Mouse (Mus musculus): Measurements from ENCODE around the gene Ntpcr. TPM values are rescaled to one million over a fixed set of nuclear protein-coding genes. Genes with fewer than 3 reads are reported as not detected.
A peak's percentile ranks its signal among the peaks of the same experiment; 100 is the strongest.

The Ntpcr gene
- polyA plus RNA-seq, 1 experiment from 2014 or later, result 31.3 TPM

DNA sequence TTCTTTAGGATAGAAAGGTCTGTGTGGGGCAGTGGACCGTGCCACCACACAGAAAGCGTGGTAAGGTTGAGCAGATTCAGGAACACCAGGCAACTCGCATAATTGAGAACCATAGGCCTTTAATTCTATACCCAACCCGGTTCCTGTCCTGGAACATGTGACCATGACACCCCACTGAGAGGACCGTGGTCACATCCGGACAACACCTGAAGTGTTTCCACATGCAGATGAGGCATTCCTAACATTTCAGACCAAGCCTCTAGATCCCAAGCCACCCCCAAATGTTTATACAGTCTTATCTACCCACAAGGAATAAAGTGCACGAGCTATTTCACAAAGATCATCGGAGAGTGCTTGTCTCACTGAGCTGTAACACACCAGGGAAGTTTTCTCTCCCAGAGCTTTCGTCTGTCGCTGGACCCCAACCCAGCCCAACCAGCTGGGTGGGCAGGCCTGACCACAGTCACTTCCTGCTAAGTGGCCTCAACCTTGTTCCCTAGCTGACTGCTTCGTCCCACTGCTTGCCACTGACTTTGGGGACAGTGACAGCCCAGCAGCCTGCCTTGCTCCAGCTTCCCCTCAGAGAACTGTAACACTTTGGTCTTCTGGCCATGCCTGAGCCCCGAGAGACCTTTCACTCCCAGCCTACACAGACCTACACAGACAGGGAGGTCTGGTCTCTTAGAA is 47.9 kb downstream of the Ntpcr start:
- Histone ChIP-seq H3K27ac (ENCODE audit: low read length) (peak overlapping the region; percentile 49; the same call in 1 of the 2 replicates), H3K27me3 (ENCODE audit: control insufficient read depth, insufficient read depth, low read length) (no peaks in the 10 kb centered on the region), H3K36me3 (ENCODE audit: control insufficient read depth, insufficient read depth, low read length) (no peaks in the 10 kb centered on the region), H3K4me1 (ENCODE audit: control insufficient read depth, insufficient read depth, low read length) (0 out of 2 replicates have a peak, but pooled peaks cover 5% of the 10 kb centered on the region), H3K4me3 (replicated peaks; ENCODE audit: low read length) (no peak overlapping the region), H3K9me3 (replicated peaks; ENCODE audit: control insufficient read depth, low read length) (no peaks in the 10 kb centered on the region), H3K4me2 (ENCODE audit: low read depth, low read length) (no peak overlapping the region), H3K9ac (ENCODE audit: low read length) (no peak overlapping the region)
- no peak for ATAC-seq (ENCODE audit: insufficient read depth, low FRiP score)
- WGBS, result 48% methylated on average over 12 of the region's 12 CpGs

GRCm38 (mm10) chr8:125778919-125779318 is 49.2 kb downstream of the Ntpcr start:
- Histone ChIP-seq H3K36me3 (ENCODE audit: control insufficient read depth, insufficient read depth, low read length) (no peaks in the 10 kb centered on the region), H3K4me2 (ENCODE audit: low read depth, low read length) (no peak overlapping the region), H3K27me3 (ENCODE audit: control insufficient read depth, insufficient read depth, low read length) (no peaks in the 10 kb centered on the region), H3K27ac (ENCODE audit: low read length) (no peak overlapping the region), H3K4me1 (ENCODE audit: control insufficient read depth, insufficient read depth, low read length) (0 out of 2 replicates have a peak, but pooled peaks cover 5% of the 10 kb centered on the region), H3K4me3 (replicated peaks; ENCODE audit: low read length) (no peak overlapping the region), H3K9ac (ENCODE audit: low read length) (no peak overlapping the region), H3K9me3 (replicated peaks; ENCODE audit: control insufficient read depth, low read length) (no peaks in the 10 kb centered on the region)
- 92% methylated on average over 5 of the region's 5 CpGs for WGBS
- ATAC-seq (ENCODE audit: insufficient read depth, low FRiP score), result no peak

DNA sequence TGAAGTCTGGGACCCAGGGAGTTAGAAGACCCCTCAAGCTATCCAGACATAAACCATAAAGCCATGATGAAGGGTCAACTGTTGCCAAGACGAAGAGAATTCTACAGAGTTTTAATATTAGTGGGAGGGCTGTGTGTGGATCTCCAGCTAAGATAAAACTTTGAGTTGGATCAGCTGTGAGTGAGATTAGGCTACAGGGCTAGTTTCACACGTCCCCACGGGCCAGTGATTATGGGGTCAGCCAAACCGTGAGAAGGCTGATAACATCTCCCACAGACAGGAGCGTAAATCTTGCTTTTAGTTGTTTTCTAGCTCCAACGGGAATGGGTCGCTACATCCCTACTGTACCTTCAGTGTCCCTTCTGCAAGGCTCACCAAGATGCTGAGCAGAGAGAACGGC is 49.9 kb downstream of the Ntpcr start:
- no peak overlapping the region for H3K4me3 ChIP-seq (replicated peaks; ENCODE audit: low read length)
- WGBS, result 43% methylated on average over 8 of the region's 8 CpGs
- no peak overlapping the region for H3K27ac ChIP-seq (ENCODE audit: low read length)
- H3K4me1 ChIP-seq (ENCODE audit: control insufficient read depth, insufficient read depth, low read length), result 0 out of 2 replicates have a peak, but pooled peaks cover 5% of the 10 kb centered on the region
- no peaks in the 10 kb centered on the region for H3K9me3 ChIP-seq (replicated peaks; ENCODE audit: control insufficient read depth, low read length)
- H3K9ac ChIP-seq (ENCODE audit: low read length), result no peak overlapping the region
- H3K4me2 ChIP-seq (ENCODE audit: low read depth, low read length), result no peak overlapping the region
- no peak for ATAC-seq (ENCODE audit: insufficient read depth, low FRiP score)
- H3K36me3 ChIP-seq (ENCODE audit: control insufficient read depth, insufficient read depth, low read length), result no peaks in the 10 kb centered on the region
- H3K27me3 ChIP-seq (ENCODE audit: control insufficient read depth, insufficient read depth, low read length), result no peaks in the 10 kb centered on the region

DNA sequence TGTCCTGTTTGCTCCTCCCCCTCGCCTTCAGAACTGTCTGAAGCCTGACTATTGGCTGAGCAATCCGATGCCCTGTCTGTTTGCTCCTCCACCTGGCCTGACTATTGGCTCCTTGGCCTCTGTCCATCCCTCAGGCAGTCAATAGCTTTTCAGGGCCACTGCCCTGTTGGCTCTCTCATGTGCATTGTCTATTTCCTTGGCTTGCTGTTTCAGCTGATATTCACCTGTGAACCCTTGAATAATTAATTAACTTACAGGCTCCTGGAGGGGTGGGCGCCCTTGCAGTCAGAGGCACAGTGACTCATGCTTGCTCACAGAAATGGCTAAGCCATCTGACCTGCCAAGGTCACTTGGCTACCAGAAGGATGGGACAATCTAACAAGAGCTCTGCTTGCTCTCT is 52.4 kb downstream of the Ntpcr start:
- Histone ChIP-seq H3K4me1 (ENCODE audit: control insufficient read depth, insufficient read depth, low read length) (0 out of 2 replicates have a peak, but pooled peaks cover 5% of the 10 kb centered on the region), H3K4me3 (replicated peaks; ENCODE audit: low read length) (no peak overlapping the region), H3K27ac (ENCODE audit: low read length) (no peak overlapping the region), H3K9me3 (replicated peaks; ENCODE audit: control insufficient read depth, low read length) (no peaks in the 10 kb centered on the region), H3K36me3 (ENCODE audit: control insufficient read depth, insufficient read depth, low read length) (no peaks in the 10 kb centered on the region), H3K4me2 (ENCODE audit: low read depth, low read length) (no peak overlapping the region), H3K27me3 (ENCODE audit: control insufficient read depth, insufficient read depth, low read length) (no peaks in the 10 kb centered on the region), H3K9ac (ENCODE audit: low read length) (no peak overlapping the region)
- ATAC-seq (ENCODE audit: insufficient read depth, low FRiP score), result no peak
- 49% methylated on average over 3 of the region's 3 CpGs for WGBS

GRCm38 (mm10) chr8:125786886-125787285 is 57.1 kb downstream of the Ntpcr start:
- Histone ChIP-seq H3K4me2 (ENCODE audit: low read depth, low read length) (no peak overlapping the region), H3K4me1 (ENCODE audit: control insufficient read depth, insufficient read depth, low read length) (no peaks in the 10 kb centered on the region), H3K27me3 (ENCODE audit: control insufficient read depth, insufficient read depth, low read length) (no peaks in the 10 kb centered on the region), H3K36me3 (ENCODE audit: control insufficient read depth, insufficient read depth, low read length) (no peaks in the 10 kb centered on the region), H3K9me3 (replicated peaks; ENCODE audit: control insufficient read depth, low read length) (no peaks in the 10 kb centered on the region), H3K27ac (ENCODE audit: low read length) (no peak overlapping the region), H3K9ac (ENCODE audit: low read length) (no peak overlapping the region), H3K4me3 (replicated peaks; ENCODE audit: low read length) (no peak overlapping the region)
- 53% methylated on average over 7 of the region's 7 CpGs for WGBS
- no peak for ATAC-seq (ENCODE audit: insufficient read depth, low FRiP score)

GRCm38 (mm10) chr8:125792816-125793455 is 63.2 kb downstream of the Ntpcr start:
- Histone ChIP-seq H3K4me2 (ENCODE audit: low read depth, low read length) (no peak overlapping the region), H3K9ac (ENCODE audit: low read length) (no peak overlapping the region), H3K27me3 (ENCODE audit: control insufficient read depth, insufficient read depth, low read length) (no peaks in the 10 kb centered on the region), H3K27ac (ENCODE audit: low read length) (no peak overlapping the region), H3K9me3 (replicated peaks; ENCODE audit: control insufficient read depth, low read length) (no peaks in the 10 kb centered on the region), H3K4me1 (ENCODE audit: control insufficient read depth, insufficient read depth, low read length) (no peaks in the 10 kb centered on the region), H3K36me3 (ENCODE audit: control insufficient read depth, insufficient read depth, low read length) (no peaks in the 10 kb centered on the region), H3K4me3 (replicated peaks; ENCODE audit: low read length) (no peak overlapping the region)
- 53% methylated on average over 9 of the region's 9 CpGs for WGBS
- no peak for ATAC-seq (ENCODE audit: insufficient read depth, low FRiP score)

DNA sequence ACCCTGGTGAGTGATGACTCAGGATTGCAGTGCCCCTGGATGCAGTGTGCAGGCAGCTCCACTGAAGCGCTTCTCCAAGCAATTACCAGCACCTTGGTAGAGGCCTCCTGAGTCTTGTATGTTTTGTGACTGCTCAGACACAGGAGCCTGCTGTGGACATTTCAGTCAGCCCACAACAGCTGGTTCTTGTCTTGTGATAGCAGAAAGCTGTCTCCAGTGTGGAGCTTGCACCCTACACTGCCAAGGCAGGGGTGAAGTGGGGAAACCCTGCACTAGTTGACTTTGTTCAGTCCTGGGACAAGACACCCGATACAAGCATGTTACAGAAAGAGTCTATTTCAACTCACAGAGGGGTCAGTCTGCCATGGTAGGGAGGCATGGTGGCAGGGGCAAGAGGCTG is 65.6 kb downstream of the Ntpcr start:
- Histone ChIP-seq H3K9me3 (replicated peaks; ENCODE audit: control insufficient read depth, low read length) (no peaks in the 10 kb centered on the region), H3K4me3 (replicated peaks; ENCODE audit: low read length) (no peak overlapping the region), H3K27ac (ENCODE audit: low read length) (no peak overlapping the region), H3K27me3 (ENCODE audit: control insufficient read depth, insufficient read depth, low read length) (no peaks in the 10 kb centered on the region), H3K9ac (ENCODE audit: low read length) (no peak overlapping the region), H3K36me3 (ENCODE audit: control insufficient read depth, insufficient read depth, low read length) (no peaks in the 10 kb centered on the region), H3K4me2 (ENCODE audit: low read depth, low read length) (no peak overlapping the region), H3K4me1 (ENCODE audit: control insufficient read depth, insufficient read depth, low read length) (no peaks in the 10 kb centered on the region)
- no peak for ATAC-seq (ENCODE audit: insufficient read depth, low FRiP score)
- 66% methylated on average over 2 of the region's 2 CpGs for WGBS

GRCm38 (mm10) chr8:125796970-125797369 is 67.2 kb downstream of the Ntpcr start:
- Histone ChIP-seq H3K9me3 (replicated peaks; ENCODE audit: control insufficient read depth, low read length) (no peaks in the 10 kb centered on the region), H3K4me3 (replicated peaks; ENCODE audit: low read length) (no peak overlapping the region), H3K36me3 (ENCODE audit: control insufficient read depth, insufficient read depth, low read length) (no peaks in the 10 kb centered on the region), H3K4me1 (ENCODE audit: control insufficient read depth, insufficient read depth, low read length) (no peaks in the 10 kb centered on the region), H3K27me3 (ENCODE audit: control insufficient read depth, insufficient read depth, low read length) (no peaks in the 10 kb centered on the region), H3K27ac (ENCODE audit: low read length) (no peak overlapping the region), H3K4me2 (ENCODE audit: low read depth, low read length) (no peak overlapping the region), H3K9ac (ENCODE audit: low read length) (no peak overlapping the region)
- WGBS, result 91% methylated on average over 2 of the region's 2 CpGs
- ATAC-seq (ENCODE audit: insufficient read depth, low FRiP score), result no peak

Data from stomach, embryonic 16.5 days (tissue).